Mouse (Mus musculus) bone marrow macrophage, adult 2 months (primary cell): ENCODE measurements at regions not wholly inside any gene's neighbourhood (a gene's known extent, or its start where the extent isn't known, plus 50 kb on each side); places are given as distances from the start of the nearest gene placed in this dataset.

ENCODE experiments used
- CTCF ChIP-seq: IDR thresholded peaks from 2 replicates; pipeline ENCODE4 v1.5.1; 2012; ENCODE audit warnings: low read depth, mild to moderate bottlenecking, low read length, moderate library complexity
- POLR2A ChIP-seq: IDR thresholded peaks from 2 replicates; pipeline ENCODE4 v1.6.1; 2012; ENCODE audit warnings: mild to moderate bottlenecking, low read depth, low read length, borderline replicate concordance

GRCm38 (mm10) chr14:9492228-9492627, 826.2 kb upstream of the 4930452B06Rik start:
- no peak for TF ChIP-seq CTCF
- no peak for TF ChIP-seq POLR2A
